Mouse (Mus musculus) T-cell, adult 2 months (primary cell): ENCODE data around the gene Jmjd1c.

Experiments
- DNase-seq: peaks from one replicate; pipeline ENCODE4 v3.0.0; 2022; ENCODE audit warnings: low spot score

Gene Jmjd1c

GRCm38 (mm10) chr10:67301046-67301445 lies 205.1 kb downstream of the Jmjd1c start:
- DNase-seq: no peak

GRCm38 (mm10) chr10:67302340-67302739 lies 206.4 kb downstream of the Jmjd1c start:
- no peak for DNase-seq
